Mouse (Mus musculus): ENCODE data around the gene Polrmt. TPM values are rescaled to one million over a fixed set of nuclear protein-coding genes. Genes with fewer than 3 reads are reported as not detected.

The Polrmt gene
- polyA plus RNA-seq, 2 experiments: 33.4 to 64.1 TPM

DNA sequence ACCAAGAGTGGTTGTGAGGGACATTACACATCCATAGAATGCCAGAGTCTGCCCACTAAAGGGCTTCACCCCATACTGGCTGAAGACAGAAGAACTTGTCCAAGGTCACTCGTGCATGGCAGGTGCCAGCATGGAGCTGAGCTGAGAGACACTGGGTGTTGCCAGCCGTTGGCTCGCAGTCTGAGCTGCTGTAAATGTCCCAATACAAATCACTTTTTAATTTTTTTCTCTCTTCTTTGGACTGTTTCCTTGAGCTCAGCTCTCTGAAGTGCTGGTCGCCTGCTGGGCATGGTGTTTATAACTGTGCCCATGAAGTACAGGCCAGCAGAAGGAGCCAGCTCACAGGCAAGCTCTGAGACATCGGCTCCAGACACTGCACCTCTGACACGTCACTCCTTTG is 23.3 kb downstream of the Polrmt start:
- H3K27ac ChIP-seq (replicated peaks; ENCODE audit: low read depth, low read length): no peak overlapping the region
- H3K36me3 ChIP-seq (ENCODE audit: control insufficient read depth, insufficient read depth, low read length): no peaks in the 10 kb centered on the region
- no peak for DNase-seq (ENCODE audit: low spot score)
- WGBS: 72% methylated on average over 6 of the region's 6 CpGs
- ATAC-seq (ENCODE audit: low FRiP score, low read depth): no peak
- no peak overlapping the region for H3K4me2 ChIP-seq (replicated peaks; ENCODE audit: low read depth, low read length, severe bottlenecking)
- no peak overlapping the region for H3K9ac ChIP-seq (ENCODE audit: low read depth, low read length, severe bottlenecking)
- no peak overlapping the region for H3K4me3 ChIP-seq (replicated peaks; ENCODE audit: low read length)
- peaks cover 8% of the 10 kb centered on the region for H3K27me3 ChIP-seq (ENCODE audit: control insufficient read depth, insufficient read depth, low read length)
- H3K4me1 ChIP-seq (ENCODE audit: control insufficient read depth, insufficient read depth, low read length): no peaks in the 10 kb centered on the region
- no peak for TF ChIP-seq POLR2A (IDR thresholded peaks at IDR 0.05; ENCODE audit: borderline replicate concordance, extremely low read depth, insufficient read depth, insufficient read length)
- H3K9me3 ChIP-seq (ENCODE audit: control insufficient read depth, low read length): no peaks in the 10 kb centered on the region

DNA sequence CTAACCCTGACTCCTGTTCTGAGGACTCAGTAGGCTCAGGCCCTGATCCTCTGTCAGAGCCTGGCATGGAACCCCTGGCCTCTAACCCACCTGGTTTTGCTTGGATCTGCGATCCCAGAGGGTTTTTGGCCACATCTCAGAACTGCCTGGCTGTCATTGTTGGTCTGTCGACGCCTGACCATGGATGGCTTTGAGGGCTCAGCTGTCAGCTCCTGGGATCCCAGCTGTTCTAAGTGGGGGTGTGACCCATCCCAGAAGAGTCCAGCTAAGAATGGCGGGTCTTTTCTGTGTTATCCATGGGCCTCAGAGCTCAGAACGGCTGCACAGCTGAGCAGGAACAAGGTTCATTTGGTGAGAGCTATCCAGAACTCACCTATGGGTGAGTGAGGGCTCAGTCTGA is 25.3 kb downstream of the Polrmt start:
- 56% methylated on average over 5 of the region's 5 CpGs for WGBS
- ATAC-seq (ENCODE audit: low FRiP score, low read depth): no peak

DNA sequence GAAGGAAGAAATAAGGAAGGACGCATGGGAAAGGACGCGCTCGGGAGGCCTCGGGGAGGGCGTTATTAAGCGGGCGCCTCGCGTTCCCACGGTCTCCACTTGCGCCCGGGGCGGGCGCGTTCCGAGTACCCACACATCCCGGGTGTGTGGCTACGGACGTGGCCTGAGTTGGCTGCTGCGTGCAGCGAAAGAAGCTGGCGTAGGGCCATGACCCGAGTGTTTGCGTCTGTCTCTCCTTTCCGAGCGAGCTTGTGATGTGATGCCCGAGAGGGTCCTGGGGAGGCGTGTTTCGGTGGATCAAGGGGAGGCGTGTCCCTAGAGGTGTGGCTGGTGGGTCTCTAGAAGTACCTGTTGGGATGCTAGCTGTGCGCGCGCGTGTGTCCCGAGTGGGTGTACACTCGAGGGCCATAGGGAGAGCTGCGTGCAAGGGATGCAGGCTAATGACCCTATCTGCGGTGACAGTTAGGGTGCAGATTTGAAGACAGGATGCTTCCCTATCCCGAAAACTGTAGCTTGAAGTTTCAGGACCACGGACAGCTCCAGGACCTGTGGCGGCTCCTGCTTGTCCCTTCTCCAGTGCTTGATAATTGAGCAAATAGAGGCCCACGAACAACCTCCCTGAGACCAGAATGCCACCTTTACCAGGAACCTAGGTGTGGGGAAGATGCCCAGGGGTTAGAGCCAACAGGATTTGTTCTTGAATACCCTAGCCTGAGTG is 28.6 kb downstream of the Polrmt start:
- H3K27me3 ChIP-seq (ENCODE audit: control insufficient read depth, insufficient read depth, low read length): peaks cover 43% of the 10 kb centered on the region
- H3K4me1 ChIP-seq (ENCODE audit: control insufficient read depth, insufficient read depth, low read length): peaks cover 9% of the 10 kb centered on the region; the same call in 1 of the 2 replicates
- H3K4me3 ChIP-seq (replicated peaks; ENCODE audit: low read length): peak overlapping the region; percentile 53
- H3K4me2 ChIP-seq (replicated peaks; ENCODE audit: low read depth, low read length, severe bottlenecking): peak overlapping the region; percentile 86
- DNase-seq (ENCODE audit: low spot score) (peak; percentile 87), ATAC-seq (ENCODE audit: low FRiP score, low read depth) (no peak)
- no peaks in the 10 kb centered on the region for H3K36me3 ChIP-seq (ENCODE audit: control insufficient read depth, insufficient read depth, low read length)
- WGBS: 6% methylated on average over 42 of the region's 43 CpGs
- no peaks in the 10 kb centered on the region for H3K9me3 ChIP-seq (ENCODE audit: control insufficient read depth, low read length)
- TF ChIP-seq POLR2A (IDR thresholded peaks at IDR 0.05; ENCODE audit: borderline replicate concordance, extremely low read depth, insufficient read depth, insufficient read length): no peak
- H3K27ac ChIP-seq (replicated peaks; ENCODE audit: low read depth, low read length): no peak overlapping the region
- no peak overlapping the region for H3K9ac ChIP-seq (ENCODE audit: low read depth, low read length, severe bottlenecking)

More for the DNA sequence above, 25.3 kb downstream of the Polrmt start:
- H3K4me2 ChIP-seq (replicated peaks; ENCODE audit: low read depth, low read length, severe bottlenecking): no peak overlapping the region
- H3K4me1 ChIP-seq (ENCODE audit: control insufficient read depth, insufficient read depth, low read length): peaks cover 9% of the 10 kb centered on the region; the same call in 1 of the 2 replicates
- no peak overlapping the region for H3K4me3 ChIP-seq (replicated peaks; ENCODE audit: low read length)
- no peaks in the 10 kb centered on the region for H3K9me3 ChIP-seq (ENCODE audit: control insufficient read depth, low read length)
- no peak for TF ChIP-seq POLR2A (IDR thresholded peaks at IDR 0.05; ENCODE audit: borderline replicate concordance, extremely low read depth, insufficient read depth, insufficient read length)
- H3K27me3 ChIP-seq (ENCODE audit: control insufficient read depth, insufficient read depth, low read length): peaks cover 25% of the 10 kb centered on the region
- no peak overlapping the region for H3K9ac ChIP-seq (ENCODE audit: low read depth, low read length, severe bottlenecking)
- H3K27ac ChIP-seq (replicated peaks; ENCODE audit: low read depth, low read length): no peak overlapping the region
- DNase-seq (ENCODE audit: low spot score): no peak
- H3K36me3 ChIP-seq (ENCODE audit: control insufficient read depth, insufficient read depth, low read length): no peaks in the 10 kb centered on the region

DNA sequence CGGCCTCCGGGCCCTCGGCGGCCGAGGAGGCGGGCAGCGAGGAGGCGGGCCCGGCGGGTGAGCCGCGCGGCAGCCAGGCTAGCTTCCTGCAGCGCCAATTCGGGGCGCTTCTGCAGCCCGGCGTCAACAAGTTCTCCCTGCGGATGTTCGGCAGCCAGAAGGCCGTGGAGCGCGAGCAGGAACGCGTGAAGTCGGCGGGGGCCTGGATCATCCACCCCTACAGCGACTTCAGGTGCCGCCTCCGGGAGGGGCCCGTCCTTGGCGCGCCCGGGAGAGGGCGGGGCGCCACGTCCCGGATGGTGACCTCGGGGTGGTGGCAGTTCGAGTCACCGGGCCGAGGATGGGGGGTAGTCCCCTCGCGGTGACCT is 29.4 kb downstream of the Polrmt start:
- WGBS: 0% methylated on average over 38 of the region's 44 CpGs
- no peak for DNase-seq (ENCODE audit: low spot score)
- TF ChIP-seq POLR2A (IDR thresholded peaks at IDR 0.05; ENCODE audit: borderline replicate concordance, extremely low read depth, insufficient read depth, insufficient read length): no peak
- peaks cover 9% of the 10 kb centered on the region; the same call in 1 of the 2 replicates for H3K4me1 ChIP-seq (ENCODE audit: control insufficient read depth, insufficient read depth, low read length)
- H3K9ac ChIP-seq (ENCODE audit: low read depth, low read length, severe bottlenecking): peak overlapping the region; percentile 48
- peak overlapping the region; percentile 86 for H3K4me2 ChIP-seq (replicated peaks; ENCODE audit: low read depth, low read length, severe bottlenecking)
- H3K36me3 ChIP-seq (ENCODE audit: control insufficient read depth, insufficient read depth, low read length): peaks cover 3% of the 10 kb centered on the region; the same call in 1 of the 2 replicates
- ATAC-seq (ENCODE audit: low FRiP score, low read depth): no peak
- peak overlapping the region; percentile 53 for H3K4me3 ChIP-seq (replicated peaks; ENCODE audit: low read length)
- H3K27ac ChIP-seq (replicated peaks; ENCODE audit: low read depth, low read length): no peak overlapping the region
- no peaks in the 10 kb centered on the region for H3K9me3 ChIP-seq (ENCODE audit: control insufficient read depth, low read length)
- H3K27me3 ChIP-seq (ENCODE audit: control insufficient read depth, insufficient read depth, low read length): peaks cover 43% of the 10 kb centered on the region

DNA sequence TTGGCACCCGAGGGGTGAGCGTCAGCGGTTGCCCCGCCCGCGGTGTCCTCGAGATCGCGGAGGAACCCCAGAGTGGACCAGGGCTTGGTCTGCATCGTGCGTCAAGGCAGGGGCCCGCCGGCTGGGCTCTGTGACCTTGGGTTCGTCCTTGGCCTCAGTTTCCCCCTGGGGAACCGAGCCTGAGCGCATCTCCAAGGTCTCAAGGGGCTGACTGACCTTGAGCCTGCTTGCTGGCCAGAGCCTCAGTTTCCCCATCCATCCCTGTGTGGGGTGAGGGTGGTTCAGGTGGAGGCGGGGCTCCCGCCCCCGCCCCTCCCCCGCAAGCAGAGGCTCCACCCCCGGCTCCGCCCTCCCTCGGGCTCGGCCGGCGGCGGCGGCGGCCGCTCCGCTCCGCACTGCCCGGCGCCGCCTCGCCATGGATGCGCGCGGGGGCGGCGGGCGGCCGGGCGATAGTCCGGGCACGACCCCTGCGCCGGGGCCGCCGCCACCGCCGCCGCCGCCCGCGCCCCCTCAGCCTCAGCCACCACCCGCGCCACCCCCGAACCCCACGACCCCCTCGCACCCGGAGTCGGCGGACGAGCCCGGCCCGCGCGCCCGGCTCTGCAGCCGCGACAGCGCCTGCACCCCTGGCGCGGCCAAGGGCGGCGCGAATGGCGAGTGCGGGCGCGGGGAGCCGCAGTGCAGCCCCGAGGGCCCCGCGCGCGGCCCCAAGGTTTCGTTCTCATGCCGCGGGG is 30.0 kb downstream of the Polrmt start, which contains the start of gene Hcn2:
Hcn2 (plus strand) TSS at position 381 of the 734 bp plus-strand sequence.
- peak within 1 kb of the TSS; percentile 48 for H3K9ac ChIP-seq (ENCODE audit: low read depth, low read length, severe bottlenecking)
- TF ChIP-seq POLR2A (IDR thresholded peaks at IDR 0.05; ENCODE audit: borderline replicate concordance, extremely low read depth, insufficient read depth, insufficient read length): no peak
- H3K4me3 ChIP-seq (replicated peaks; ENCODE audit: low read length): peak within 1 kb of the TSS; percentile 53
- peaks cover 43% of the 10 kb centered on the region for H3K27me3 ChIP-seq (ENCODE audit: control insufficient read depth, insufficient read depth, low read length)
- WGBS: 4% methylated on average over 24 of the region's 91 CpGs
- H3K27ac ChIP-seq (replicated peaks; ENCODE audit: low read depth, low read length): no peak within 1 kb of the TSS
- H3K9me3 ChIP-seq (ENCODE audit: control insufficient read depth, low read length): no peaks in the 10 kb centered on the region
- ATAC-seq (ENCODE audit: low FRiP score, low read depth): no peak
- H3K36me3 ChIP-seq (ENCODE audit: control insufficient read depth, insufficient read depth, low read length): peaks cover 8% of the 10 kb centered on the region
- peaks cover 9% of the 10 kb centered on the region; the same call in 1 of the 2 replicates for H3K4me1 ChIP-seq (ENCODE audit: control insufficient read depth, insufficient read depth, low read length)
- peak within 1 kb of the TSS; percentile 86 for H3K4me2 ChIP-seq (replicated peaks; ENCODE audit: low read depth, low read length, severe bottlenecking)
- DNase-seq (ENCODE audit: low spot score): no peak

All from limb, embryonic 14.5 days (tissue).